Mouse (Mus musculus): ENCODE data around the gene Pgap2. TPM values are rescaled to one million over a fixed set of nuclear protein-coding genes. Genes with fewer than 3 reads are reported as not detected.

Gene Pgap2
- 57.0 and 62.9 TPM in 2 replicates for polyA plus RNA-seq (2015; fragmentation: Nextera tagmentation; extraction: Ambion mirVana)

DNA sequence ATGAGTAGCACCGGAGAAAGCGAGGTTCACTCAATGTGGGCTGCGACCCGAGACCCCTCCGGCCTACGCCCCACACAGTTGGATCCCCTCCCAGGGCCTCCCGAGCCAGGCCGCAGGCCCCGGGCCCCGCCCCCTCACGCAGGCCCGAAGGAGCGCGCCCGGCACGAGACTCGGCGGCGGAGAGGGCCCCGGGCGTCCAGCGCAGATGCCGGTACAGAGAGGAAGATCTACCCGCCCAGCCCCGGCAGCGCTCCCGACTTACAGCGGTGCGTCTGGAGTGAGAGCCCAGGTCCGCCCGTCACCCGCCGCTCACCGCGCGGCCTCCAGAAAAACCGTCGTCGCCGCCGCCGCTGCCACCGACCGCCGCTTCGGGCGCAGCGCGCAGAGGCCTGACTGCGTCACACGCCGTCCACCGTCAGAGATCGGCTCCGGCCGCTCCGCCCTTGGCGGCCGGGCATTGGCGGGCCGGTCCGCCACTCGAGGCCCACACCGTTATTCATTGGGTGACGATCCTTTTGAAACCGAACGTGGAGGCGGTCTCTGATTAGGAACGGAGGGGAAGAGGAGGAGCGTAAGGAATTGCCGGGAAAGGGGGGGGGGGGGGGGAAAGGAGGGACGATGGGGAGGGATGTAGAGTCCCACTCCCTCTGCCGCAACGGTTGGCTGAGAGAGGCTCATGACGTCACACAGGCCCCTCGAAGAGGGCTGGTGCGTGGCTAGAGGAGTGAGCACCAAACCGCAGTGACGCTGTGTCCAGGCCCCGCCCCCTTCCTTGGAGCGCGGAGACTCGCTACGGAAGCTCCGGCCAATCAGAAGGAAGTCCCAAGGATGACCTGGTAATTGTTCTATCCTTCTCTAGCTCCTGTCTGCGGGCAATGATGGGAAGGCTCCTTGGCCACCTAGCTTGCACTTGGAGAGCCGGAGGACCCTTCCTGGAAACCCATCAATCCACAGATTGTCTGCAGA lies at the start of gene Pgap2, which contains the start of gene Nup98:
TSS of gene Pgap2 (plus strand) at position 453 of the 966 bp plus-strand sequence.
TSS of gene Nup98 (minus strand) at position 421 of the 966 bp plus-strand sequence.
- H3K4me2 ChIP-seq: peak within 1 kb of the TSS; percentile 66
- peak within 1 kb of the TSS; percentile 98 for H3K27ac ChIP-seq (replicated peaks)
- peak within 1 kb of the TSS; percentile 86 for H3K9ac ChIP-seq (replicated peaks)
- H3K27me3 ChIP-seq (replicated peaks): no peaks in the 10 kb centered on the region
- no peaks in the 10 kb centered on the region for H3K36me3 ChIP-seq
- peak; percentile 98 for ATAC-seq (ENCODE audit: low FRiP score)
- peak within 1 kb of the TSS; percentile 87 for H3K4me3 ChIP-seq (replicated peaks)
- WGBS: under 1% methylated on average over 85 of the region's 87 CpGs
- no peaks in the 10 kb centered on the region for H3K9me3 ChIP-seq (replicated peaks)
- H3K4me1 ChIP-seq: peaks cover 15% of the 10 kb centered on the region

- no peak overlapping the region for H3K27ac ChIP-seq (replicated peaks)
- no peaks in the 10 kb centered on the region for H3K9me3 ChIP-seq (replicated peaks)
- H3K4me2 ChIP-seq: no peak overlapping the region
- no peaks in the 10 kb centered on the region for H3K4me1 ChIP-seq
- no peak overlapping the region for H3K9ac ChIP-seq (replicated peaks)
- no peak overlapping the region for H3K4me3 ChIP-seq (replicated peaks)
- H3K27me3 ChIP-seq (replicated peaks): no peaks in the 10 kb centered on the region
- ATAC-seq (ENCODE audit: low FRiP score): no peak
- peaks cover 12% of the 10 kb centered on the region for H3K36me3 ChIP-seq
Observed at GRCm38 (mm10) chr7:102170300-102170699, 39.7 kb upstream of the Pgap2 start.

GRCm38 (mm10) chr7:102183849-102184248 lies 26.2 kb upstream of the Pgap2 start:
- no peak overlapping the region for H3K27ac ChIP-seq (replicated peaks)
- H3K4me3 ChIP-seq (replicated peaks): no peak overlapping the region
- H3K27me3 ChIP-seq (replicated peaks): no peaks in the 10 kb centered on the region
- H3K4me2 ChIP-seq: no peak overlapping the region
- no peaks in the 10 kb centered on the region for H3K4me1 ChIP-seq
- 95% methylated on average over 3 of the region's 3 CpGs for WGBS
- ATAC-seq (ENCODE audit: low FRiP score): no peak
- H3K9ac ChIP-seq (replicated peaks): no peak overlapping the region
- H3K36me3 ChIP-seq: peaks cover 73% of the 10 kb centered on the region
- no peaks in the 10 kb centered on the region for H3K9me3 ChIP-seq (replicated peaks)

- no peaks in the 10 kb centered on the region for H3K4me1 ChIP-seq
- no peak overlapping the region for H3K9ac ChIP-seq (replicated peaks)
- no peak for ATAC-seq (ENCODE audit: low FRiP score)
- H3K4me3 ChIP-seq (replicated peaks): no peak overlapping the region
- H3K9me3 ChIP-seq (replicated peaks): no peaks in the 10 kb centered on the region
- H3K27ac ChIP-seq (replicated peaks): no peak overlapping the region
- no peak overlapping the region for H3K4me2 ChIP-seq
- WGBS: 100% methylated on average over 1 of the region's 1 CpGs
- no peaks in the 10 kb centered on the region for H3K27me3 ChIP-seq (replicated peaks)
- peaks cover 60% of the 10 kb centered on the region for H3K36me3 ChIP-seq
Observed at GRCm38 (mm10) chr7:102192356-102192755, 17.7 kb upstream of the Pgap2 start.

GRCm38 (mm10) chr7:102200576-102200975 lies 9.4 kb upstream of the Pgap2 start:
- no peaks in the 10 kb centered on the region for H3K9me3 ChIP-seq (replicated peaks)
- no peak for ATAC-seq (ENCODE audit: low FRiP score)
- H3K4me1 ChIP-seq: no peaks in the 10 kb centered on the region
- H3K4me3 ChIP-seq (replicated peaks): no peak overlapping the region
- no peaks in the 10 kb centered on the region for H3K27me3 ChIP-seq (replicated peaks)
- 81% methylated on average over 3 of the region's 3 CpGs for WGBS
- no peak overlapping the region for H3K27ac ChIP-seq (replicated peaks)
- no peak overlapping the region for H3K4me2 ChIP-seq
- no peak overlapping the region for H3K9ac ChIP-seq (replicated peaks)
- H3K36me3 ChIP-seq: no peaks in the 10 kb centered on the region

- no peak overlapping the region for H3K9ac ChIP-seq (replicated peaks)
- H3K27ac ChIP-seq (replicated peaks): no peak overlapping the region
- ATAC-seq (ENCODE audit: low FRiP score): no peak
- H3K4me2 ChIP-seq: no peak overlapping the region
- H3K36me3 ChIP-seq: no peaks in the 10 kb centered on the region
- H3K4me1 ChIP-seq: no peaks in the 10 kb centered on the region; the same call in 1 of the 2 replicates
- H3K9me3 ChIP-seq (replicated peaks): no peaks in the 10 kb centered on the region
- H3K4me3 ChIP-seq (replicated peaks): no peak overlapping the region
- no peaks in the 10 kb centered on the region for H3K27me3 ChIP-seq (replicated peaks)
Observed at GRCm38 (mm10) chr7:102200996-102201785, 8.8 kb upstream of the Pgap2 start.

- H3K9ac ChIP-seq (replicated peaks): no peak overlapping the region
- ATAC-seq (ENCODE audit: low FRiP score): no peak
- no peaks in the 10 kb centered on the region for H3K36me3 ChIP-seq
- 88% methylated on average over 3 of the region's 3 CpGs for WGBS
- no peaks in the 10 kb centered on the region for H3K9me3 ChIP-seq (replicated peaks)
- H3K4me3 ChIP-seq (replicated peaks): no peak overlapping the region
- no peak overlapping the region for H3K27ac ChIP-seq (replicated peaks)
- peaks cover 15% of the 10 kb centered on the region for H3K4me1 ChIP-seq
- H3K27me3 ChIP-seq (replicated peaks): no peaks in the 10 kb centered on the region
- H3K4me2 ChIP-seq: no peak overlapping the region
Observed at GRCm38 (mm10) chr7:102204296-102204857, 5.6 kb upstream of the Pgap2 start.

- WGBS: 87% methylated on average over 1 of the region's 1 CpGs
Observed at GRCm38 (mm10) chr7:102205646-102206045, 4.4 kb upstream of the Pgap2 start.

DNA sequence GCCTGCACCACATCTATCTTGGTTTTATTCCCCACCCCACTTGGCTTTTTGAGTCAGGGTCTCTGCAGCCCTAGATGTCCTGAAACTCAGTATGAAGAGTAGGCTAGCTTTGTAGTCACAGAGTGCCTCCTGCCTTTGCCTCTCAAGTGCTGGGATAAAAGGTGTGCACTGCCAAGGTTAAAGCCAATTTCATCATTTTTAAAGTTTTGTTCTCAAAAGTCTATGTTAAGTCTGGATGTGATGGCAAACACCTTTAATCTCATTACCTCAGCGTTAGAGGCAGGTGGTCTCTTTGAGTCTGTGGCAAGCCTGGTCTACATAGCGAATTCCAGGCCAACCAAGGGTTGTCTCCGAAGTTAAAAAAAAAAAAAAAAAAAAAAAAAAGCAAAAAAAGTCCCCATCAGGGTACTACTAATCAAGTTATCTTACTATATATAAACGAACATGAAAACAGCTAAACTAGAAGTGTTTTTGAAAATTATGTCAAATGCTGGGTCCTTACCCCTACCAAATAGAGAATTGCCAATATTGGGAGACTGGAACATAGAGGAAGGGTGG lies 1.1 kb upstream of the Pgap2 start:
- H3K9me3 ChIP-seq (replicated peaks): no peaks in the 10 kb centered on the region
- ATAC-seq (ENCODE audit: low FRiP score): no peak
- H3K4me1 ChIP-seq: peaks cover 15% of the 10 kb centered on the region
- no peaks in the 10 kb centered on the region for H3K27me3 ChIP-seq (replicated peaks)
- H3K4me3 ChIP-seq (replicated peaks): peak overlapping the region; percentile 87
- WGBS: 47% methylated on average over 4 of the region's 4 CpGs
- H3K4me2 ChIP-seq: peak overlapping the region; percentile 58
- H3K27ac ChIP-seq (replicated peaks): no peak overlapping the region
- H3K9ac ChIP-seq (replicated peaks): peak overlapping the region; percentile 86
- H3K36me3 ChIP-seq: no peaks in the 10 kb centered on the region

More at GRCm38 (mm10) chr7:102205646-102206045, 4.4 kb upstream of the Pgap2 start:
- Histone ChIP-seq H3K9me3 (replicated peaks) (no peaks in the 10 kb centered on the region), H3K4me3 (replicated peaks) (no peak overlapping the region), H3K4me1 (peaks cover 15% of the 10 kb centered on the region), H3K36me3 (no peaks in the 10 kb centered on the region), H3K27ac (replicated peaks) (no peak overlapping the region), H3K9ac (replicated peaks) (no peak overlapping the region), H3K4me2 (no peak overlapping the region), H3K27me3 (replicated peaks) (no peaks in the 10 kb centered on the region)
- ATAC-seq (ENCODE audit: low FRiP score): no peak

GRCm38 (mm10) chr7:102211071-102211470 lies 1.1 kb downstream of the Pgap2 start:
- Histone ChIP-seq H3K4me1 (peaks cover 15% of the 10 kb centered on the region), H3K27ac (replicated peaks) (peak overlapping the region; percentile 95), H3K4me3 (replicated peaks) (peak overlapping the region; percentile 87), H3K36me3 (no peaks in the 10 kb centered on the region), H3K4me2 (peak overlapping the region; percentile 66), H3K27me3 (replicated peaks) (no peaks in the 10 kb centered on the region), H3K9me3 (replicated peaks) (no peaks in the 10 kb centered on the region), H3K9ac (replicated peaks) (peak overlapping the region; percentile 56)
- 66% methylated on average over 3 of the region's 3 CpGs for WGBS
- no peak for ATAC-seq (ENCODE audit: low FRiP score)

DNA sequence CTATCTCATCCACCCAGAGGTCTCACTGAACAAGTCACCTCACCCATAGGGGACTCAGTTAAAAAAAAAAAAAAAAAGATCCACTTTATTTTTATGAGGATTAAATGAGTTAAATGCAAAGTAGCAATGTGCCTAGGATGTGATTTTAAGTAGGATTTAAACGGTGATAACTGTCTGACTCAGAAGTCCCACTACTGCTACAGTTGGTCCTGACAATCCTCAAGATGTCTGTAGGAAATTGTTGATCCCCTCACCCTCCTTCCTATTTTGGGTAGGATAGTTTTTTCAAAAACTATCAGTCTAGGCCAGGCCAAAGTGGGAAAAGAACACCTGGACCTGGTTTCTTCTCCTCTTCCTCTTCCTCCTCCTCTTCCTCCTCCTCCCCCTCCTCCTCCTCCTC lies 11.9 kb downstream of the Pgap2 start:
- peak; percentile 19; the same call in 1 of the 2 replicates for ATAC-seq (ENCODE audit: low FRiP score)
- no peak overlapping the region for H3K27ac ChIP-seq (replicated peaks)
- H3K27me3 ChIP-seq (replicated peaks): no peaks in the 10 kb centered on the region
- H3K4me1 ChIP-seq: peaks cover 11% of the 10 kb centered on the region; the same call in 1 of the 2 replicates
- H3K36me3 ChIP-seq: no peaks in the 10 kb centered on the region
- 76% methylated on average over 1 of the region's 1 CpGs for WGBS
- H3K9ac ChIP-seq (replicated peaks): no peak overlapping the region
- H3K9me3 ChIP-seq (replicated peaks): no peaks in the 10 kb centered on the region
- peak overlapping the region; percentile 59; the same call in 1 of the 2 replicates for H3K4me3 ChIP-seq (replicated peaks)
- H3K4me2 ChIP-seq: peak overlapping the region; percentile 90
